Mouse (Mus musculus): Measurements from ENCODE around the gene Olfr774. TPM values are rescaled to one million over a fixed set of nuclear protein-coding genes. Genes with fewer than 3 reads are reported as not detected.

Olfr774 gene
- polyA plus RNA-seq (2012; ENCODE audit: low replicate concordance): not detected in 2 replicates

GRCm38 (mm10) chr10:129235904-129236303 lies at the start of gene Olfr774:
TSS of gene Olfr774 (plus strand) at chr10:129236204.

GRCm38 (mm10) chr10:129187319-129187718 lies 48.7 kb upstream of the Olfr774 start, which contains the start of gene Olfr773:
TSS of gene Olfr773 (minus strand) at chr10:129187419.

GRCm38 (mm10) chr10:129248112-129248511 lies 12.1 kb downstream of the Olfr774 start, which contains the start of gene Olfr775:
TSS of gene Olfr775 (plus strand) at chr10:129248412.

GRCm38 (mm10) chr10:129258827-129259226 lies 22.8 kb downstream of the Olfr774 start, which contains the start of gene Olfr776:
TSS of gene Olfr776 (plus strand) at chr10:129259127.

GRCm38 (mm10) chr10:129271081-129271535 lies 35.1 kb downstream of the Olfr774 start, which contains the start of gene Olfr777:
TSS of gene Olfr777 (minus strand) at chr10:129271485.

Other genes with a start within 250 kb of the Olfr774 start
- not detected in 2 replicates for gene Olfr9, start 246.8 kb upstream of the Olfr774 start, polyA plus RNA-seq (2012; ENCODE audit: low replicate concordance)
- not detected in 2 replicates for gene Olfr763, start 225.4 kb upstream of the Olfr774 start, polyA plus RNA-seq (2012; ENCODE audit: low replicate concordance)
- not detected in 2 replicates for gene Olfr764-ps1, start 196.3 kb upstream of the Olfr774 start, polyA plus RNA-seq (2012; ENCODE audit: low replicate concordance)
- not detected in 2 replicates for gene Olfr765, start 186.2 kb upstream of the Olfr774 start, polyA plus RNA-seq (2012; ENCODE audit: low replicate concordance)
- gene Olfr766-ps1, start 167.2 kb upstream of the Olfr774 start, polyA plus RNA-seq (2012; ENCODE audit: low replicate concordance): not detected in 2 replicates
- gene Olfr767, start 153.3 kb upstream of the Olfr774 start, polyA plus RNA-seq (2012; ENCODE audit: low replicate concordance): not detected in 2 replicates
- not detected in 2 replicates for gene Olfr768, start 136.8 kb upstream of the Olfr774 start, polyA plus RNA-seq (2012; ENCODE audit: low replicate concordance)
- gene Olfr769, start 118.3 kb upstream of the Olfr774 start, polyA plus RNA-seq (2012; ENCODE audit: low replicate concordance): not detected in 2 replicates
- gene Olfr770, start 97.2 kb upstream of the Olfr774 start, polyA plus RNA-seq (2012; ENCODE audit: low replicate concordance): not detected in 2 replicates
- not detected in 2 replicates for gene Olfr771, start 71.5 kb upstream of the Olfr774 start, polyA plus RNA-seq (2012; ENCODE audit: low replicate concordance)
- not detected in 2 replicates for gene Olfr772, start 58.3 kb upstream of the Olfr774 start, polyA plus RNA-seq (2012; ENCODE audit: low replicate concordance)
- not detected in 2 replicates for gene Olfr773, start 48.8 kb upstream of the Olfr774 start, polyA plus RNA-seq (2012; ENCODE audit: low replicate concordance)
- gene Olfr775, start 12.2 kb downstream of the Olfr774 start, polyA plus RNA-seq (2012; ENCODE audit: low replicate concordance): not detected in 2 replicates
- gene Olfr776, start 22.9 kb downstream of the Olfr774 start, polyA plus RNA-seq (2012; ENCODE audit: low replicate concordance): not detected in 2 replicates
- not detected in 2 replicates for gene Olfr777, start 35.3 kb downstream of the Olfr774 start, polyA plus RNA-seq (2012; ENCODE audit: low replicate concordance)
- not detected in 2 replicates for gene Olfr780, start 81.9 kb downstream of the Olfr774 start, polyA plus RNA-seq (2012; ENCODE audit: low replicate concordance)
- gene Olfr781, start 92.7 kb downstream of the Olfr774 start, polyA plus RNA-seq (2012; ENCODE audit: low replicate concordance): not detected in 2 replicates
- gene Olfr782, start 112.6 kb downstream of the Olfr774 start, polyA plus RNA-seq (2012; ENCODE audit: low replicate concordance): not detected in 2 replicates
- not detected in 2 replicates for gene Olfr784, start 147.9 kb downstream of the Olfr774 start, polyA plus RNA-seq (2012; ENCODE audit: low replicate concordance)
- not detected in 2 replicates for gene Olfr785, start 169.2 kb downstream of the Olfr774 start, polyA plus RNA-seq (2012; ENCODE audit: low replicate concordance)
- gene Olfr786, start 191.1 kb downstream of the Olfr774 start, polyA plus RNA-seq (2012; ENCODE audit: low replicate concordance): not detected in 2 replicates
- not detected in 2 replicates for gene Olfr787, start 225.7 kb downstream of the Olfr774 start, polyA plus RNA-seq (2012; ENCODE audit: low replicate concordance)
- not detected in 2 replicates for gene Olfr788, start 234.8 kb downstream of the Olfr774 start, polyA plus RNA-seq (2012; ENCODE audit: low replicate concordance)
- gene Olfr789, start 248.5 kb downstream of the Olfr774 start, polyA plus RNA-seq (2012; ENCODE audit: low replicate concordance): not detected in 2 replicates

Data from leukemia stem cell, adult 10-12 weeks (primary cell).